Mouse (Mus musculus) layer of hippocampus, adult 9-10 months (tissue): ENCODE measurements around the gene Ctsw.

ENCODE experiments used
- DNase-seq: peaks from one replicate; pipeline ENCODE4 v3.0.0; 2022; ENCODE audit warnings: low spot score

The Ctsw gene

GRCm38 (mm10) chr19:5431911-5432464, 36.3 kb downstream of the Ctsw start:
- DNase-seq, result no peak

DNA sequence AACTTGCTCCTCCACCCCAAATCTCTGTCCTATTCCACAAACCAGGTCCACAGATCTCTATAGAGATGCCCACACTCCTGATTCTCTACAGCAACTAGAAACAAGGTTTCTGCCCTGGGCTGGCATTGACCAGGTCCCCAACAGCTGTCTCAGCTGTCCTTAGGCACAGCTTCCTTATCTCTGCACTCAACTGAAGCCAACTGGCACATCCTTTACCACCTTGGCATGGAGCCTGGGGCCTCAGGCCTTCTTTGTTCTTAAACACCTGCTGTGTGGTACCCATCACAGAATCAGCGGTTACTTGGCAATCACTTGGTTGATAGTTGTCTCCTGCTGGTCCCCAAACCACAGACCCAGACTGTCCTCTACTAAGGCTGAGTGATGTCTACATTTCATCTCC, 37.9 kb downstream of the Ctsw start:
- DNase-seq, result no peak

DNA sequence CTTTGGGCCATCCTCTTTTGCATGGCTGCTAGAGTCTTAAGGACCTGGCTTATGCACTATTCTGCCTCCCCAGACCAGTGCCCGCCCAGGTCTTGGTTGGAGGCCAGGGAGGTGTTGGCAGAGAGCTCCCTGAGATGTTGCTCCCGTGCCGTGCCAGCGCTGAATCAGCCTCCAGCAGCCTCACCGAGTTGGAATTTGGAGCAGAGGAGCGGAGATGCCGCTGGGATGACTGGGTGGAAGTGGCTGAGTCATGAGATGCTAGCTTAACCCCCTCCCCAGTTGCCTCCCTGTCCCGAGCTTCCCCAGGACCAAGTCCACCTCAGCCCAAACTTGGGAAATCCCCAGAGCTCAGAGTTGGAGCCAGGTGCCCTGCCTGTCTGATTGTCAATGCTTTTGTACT, 38.5 kb downstream of the Ctsw start:
- no peak for DNase-seq

DNA sequence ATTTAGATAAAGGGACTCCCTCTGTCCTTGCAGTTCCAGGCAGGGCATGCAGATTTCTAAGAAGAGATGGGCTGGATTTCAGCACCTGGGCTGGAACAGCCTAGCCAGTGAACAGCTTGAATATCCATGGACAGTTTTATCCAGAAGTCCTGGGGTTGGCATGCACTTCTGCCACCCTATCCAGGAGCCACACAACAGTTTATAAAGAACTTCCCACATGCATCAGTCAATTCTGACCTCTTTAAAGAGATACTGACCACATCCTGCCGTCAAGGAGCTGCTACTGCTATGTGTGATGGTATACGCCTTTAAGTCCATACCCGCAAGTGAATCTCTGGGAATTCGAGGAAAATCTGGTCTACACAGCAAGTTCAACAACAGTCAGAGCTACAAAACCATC, 39.1 kb downstream of the Ctsw start:
- DNase-seq, result no peak

DNA sequence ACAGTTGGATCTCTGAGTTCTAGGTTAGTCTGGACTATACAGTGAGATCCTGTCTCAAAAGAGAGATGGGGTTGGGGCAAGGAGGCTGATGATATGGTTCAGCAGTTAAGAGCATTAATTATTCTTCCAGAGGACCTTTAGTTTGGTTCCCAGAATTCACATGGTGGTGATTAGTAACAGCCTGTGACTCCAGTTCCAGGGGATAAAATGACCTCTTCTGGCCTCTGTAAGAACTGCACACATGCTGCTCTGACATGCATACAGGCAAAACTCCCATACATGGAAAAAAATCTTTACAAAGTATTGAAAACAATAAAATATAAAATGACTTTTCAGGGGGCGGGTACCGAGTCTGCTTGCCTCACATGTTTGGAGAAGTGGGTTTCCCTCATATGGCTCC, 40.2 kb downstream of the Ctsw start:
- DNase-seq, result no peak

DNA sequence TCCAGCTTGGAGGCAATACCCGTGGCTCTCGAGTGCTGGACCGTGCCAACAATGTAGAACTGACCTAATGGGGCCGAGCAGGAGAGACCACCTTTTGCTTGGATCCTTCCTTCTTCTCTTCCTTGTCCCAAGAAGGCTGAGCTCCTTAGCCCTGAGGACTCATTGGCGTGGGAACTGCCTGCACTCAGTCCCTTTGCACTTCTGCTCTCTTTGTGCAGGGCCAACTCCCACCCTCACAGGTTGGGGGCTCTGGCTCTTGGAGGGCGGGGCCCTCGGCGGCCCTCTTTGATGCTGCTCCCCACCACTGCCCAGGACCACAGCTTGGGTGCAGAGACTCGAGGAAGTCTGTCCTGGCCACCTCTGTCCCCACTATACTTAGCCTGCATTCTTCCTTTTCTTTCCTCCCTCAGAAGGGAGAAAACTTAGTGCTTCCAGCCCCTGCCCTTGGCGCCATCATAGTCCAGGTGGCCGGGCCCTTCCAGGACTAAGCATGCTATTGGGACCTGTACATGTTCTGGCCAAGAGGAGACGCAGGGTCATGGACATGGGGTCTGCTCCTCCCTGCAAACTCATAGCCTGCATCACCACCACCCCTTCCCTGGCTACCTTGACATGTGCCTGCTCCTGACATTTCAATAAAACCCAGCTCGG, 41.5 kb downstream of the Ctsw start:
- DNase-seq, result no peak

GRCm38 (mm10) chr19:5425906-5426565, 42.3 kb downstream of the Ctsw start:
- DNase-seq, result no peak

DNA sequence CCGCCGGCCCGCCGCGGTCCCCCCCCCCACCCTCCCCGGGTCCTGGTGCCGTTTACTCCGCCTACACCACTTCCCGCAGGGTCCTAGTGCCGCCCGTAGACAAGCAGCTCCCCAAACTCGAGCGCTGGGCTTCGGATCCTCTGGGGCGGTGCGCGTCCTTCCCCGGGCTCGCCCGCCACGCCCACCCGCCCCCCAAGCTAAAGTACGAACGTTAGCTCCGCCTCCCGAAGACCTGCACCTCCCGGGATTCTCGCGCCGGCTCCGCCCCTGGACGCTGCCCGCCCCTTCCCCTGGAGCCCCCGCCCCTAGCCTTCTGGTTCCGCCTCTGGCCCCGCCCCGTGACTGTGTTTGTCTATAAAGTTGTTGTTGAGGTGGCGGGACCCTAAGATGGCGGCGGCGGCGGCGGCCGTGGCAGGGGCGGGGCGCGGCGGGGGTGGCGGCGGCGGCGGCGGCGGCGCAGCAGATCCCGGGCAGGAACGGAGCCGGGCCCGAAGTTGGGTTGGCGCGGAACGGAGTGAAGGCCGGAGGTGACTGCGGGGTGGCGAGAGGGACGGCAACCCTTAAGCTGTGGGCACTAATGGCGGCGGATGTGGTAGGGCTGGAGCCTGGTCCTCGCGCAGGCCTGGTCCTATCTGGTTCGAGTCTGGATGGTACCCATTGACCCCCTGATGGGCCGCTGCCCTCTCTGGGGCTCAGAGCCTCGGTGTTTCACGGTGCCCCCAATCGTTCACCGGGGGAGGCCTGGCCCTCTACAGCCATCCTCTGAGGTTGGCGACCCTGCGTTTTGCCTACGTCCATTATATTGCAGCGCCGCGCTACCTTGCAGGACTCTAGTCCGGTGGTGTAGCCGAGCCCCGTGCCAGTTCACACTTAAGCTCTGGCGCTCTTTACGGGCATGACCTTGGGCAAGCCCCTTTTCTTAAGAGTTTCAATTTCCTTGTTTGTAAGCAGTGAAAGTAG, 43.2 kb downstream of the Ctsw start, which contains the start of the genes Drap1 and AI837181:
TSS of gene Drap1 (minus strand) at position 198 of the 960 bp plus-strand sequence.
TSS of gene AI837181 (plus strand) at position 363 of the 960 bp plus-strand sequence.
- DNase-seq, result peak; percentile 68

GRCm38 (mm10) chr19:5424092-5424781, 44.1 kb downstream of the Ctsw start:
- no peak for DNase-seq

GRCm38 (mm10) chr19:5423561-5423960, 44.7 kb downstream of the Ctsw start:
- no peak for DNase-seq

DNA sequence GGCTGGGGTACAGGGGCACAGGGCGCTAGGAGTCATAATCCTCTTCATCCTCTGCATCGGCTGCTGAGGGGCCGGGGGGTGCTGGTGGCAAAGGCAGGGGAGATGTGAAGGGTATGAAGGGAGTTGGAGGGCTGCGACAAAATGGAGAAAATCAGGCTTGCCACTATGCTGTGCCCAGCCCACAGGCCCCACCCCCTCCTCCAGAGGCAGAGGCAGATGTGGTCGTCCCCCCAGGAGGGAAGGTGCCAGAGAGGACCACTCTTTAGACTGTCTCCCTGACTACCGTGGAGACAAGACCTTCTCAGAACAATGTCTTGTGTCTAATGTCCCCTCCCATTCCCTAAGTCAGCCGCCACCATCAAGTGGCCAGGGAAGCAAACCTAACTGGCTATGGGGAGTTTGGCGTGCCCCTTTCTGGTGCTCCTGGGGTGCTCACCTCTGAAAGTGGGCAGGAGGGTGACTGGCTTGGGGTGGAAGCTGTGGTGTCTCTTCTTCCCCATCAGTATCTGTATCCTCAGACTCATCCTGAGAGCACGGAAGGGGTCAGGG, 45.3 kb downstream of the Ctsw start:
- no peak for DNase-seq

GRCm38 (mm10) chr19:5422267-5422666, 46.0 kb downstream of the Ctsw start:
- DNase-seq, result no peak

DNA sequence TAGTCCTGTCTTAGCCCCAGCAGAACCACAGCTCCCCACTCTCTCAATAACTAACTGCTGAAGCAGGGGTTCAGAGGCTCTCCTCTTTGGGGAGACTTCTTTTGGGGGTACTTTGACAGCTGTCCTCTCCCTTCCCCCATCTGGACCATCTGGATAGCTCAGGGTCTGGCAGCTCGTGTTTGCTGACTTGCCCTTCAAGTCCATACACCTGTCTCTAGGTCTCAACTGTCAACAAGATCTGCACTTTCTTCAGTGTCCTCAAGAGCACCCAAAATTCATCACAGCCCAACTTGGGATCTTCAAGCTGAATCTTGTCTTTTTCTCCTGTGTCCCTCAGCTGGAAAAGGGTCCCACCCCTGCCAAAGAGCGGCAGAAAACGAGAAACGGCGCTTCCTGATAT, 46.5 kb downstream of the Ctsw start:
- DNase-seq, result no peak

DNA sequence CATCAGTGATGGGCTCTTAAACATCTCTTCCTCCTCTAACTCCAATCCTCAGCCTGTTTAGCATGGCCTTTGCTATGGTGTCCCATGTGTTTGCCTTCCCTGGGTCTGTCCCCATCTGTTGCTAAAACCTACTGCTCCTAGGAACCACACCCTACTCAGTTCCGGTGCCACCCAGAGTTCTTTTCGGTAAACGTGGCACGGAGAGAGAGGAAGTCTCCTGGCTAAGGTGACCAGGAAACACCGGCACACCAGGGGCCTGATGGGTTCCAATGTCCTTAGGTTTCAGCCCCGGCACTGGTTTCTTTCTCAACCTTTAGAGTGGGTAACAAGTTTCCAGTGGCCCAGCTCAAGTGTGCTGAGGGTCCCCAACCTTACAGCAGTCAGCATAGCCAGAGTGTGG, 47.7 kb downstream of the Ctsw start:
- DNase-seq, result no peak

DNA sequence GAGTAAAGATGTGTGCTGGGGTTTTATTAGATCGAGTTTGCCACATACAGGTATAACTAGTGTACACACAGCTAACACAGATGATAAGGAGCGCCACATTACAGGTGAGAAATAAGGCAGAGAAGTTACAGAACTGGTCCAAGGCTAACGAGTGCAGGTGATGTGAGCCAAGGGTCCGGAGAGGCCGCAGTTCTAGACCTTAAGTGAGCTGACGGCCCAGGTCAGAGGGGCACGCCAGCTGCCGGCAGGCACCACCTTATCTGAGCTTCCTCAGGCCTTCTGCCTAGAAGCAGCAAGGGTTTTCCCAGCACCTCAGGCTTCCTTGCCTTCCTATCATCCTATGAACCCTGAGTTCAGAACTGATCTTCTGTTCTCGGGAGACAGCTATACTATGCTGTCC, 48.7 kb downstream of the Ctsw start:
- DNase-seq, result no peak

DNA sequence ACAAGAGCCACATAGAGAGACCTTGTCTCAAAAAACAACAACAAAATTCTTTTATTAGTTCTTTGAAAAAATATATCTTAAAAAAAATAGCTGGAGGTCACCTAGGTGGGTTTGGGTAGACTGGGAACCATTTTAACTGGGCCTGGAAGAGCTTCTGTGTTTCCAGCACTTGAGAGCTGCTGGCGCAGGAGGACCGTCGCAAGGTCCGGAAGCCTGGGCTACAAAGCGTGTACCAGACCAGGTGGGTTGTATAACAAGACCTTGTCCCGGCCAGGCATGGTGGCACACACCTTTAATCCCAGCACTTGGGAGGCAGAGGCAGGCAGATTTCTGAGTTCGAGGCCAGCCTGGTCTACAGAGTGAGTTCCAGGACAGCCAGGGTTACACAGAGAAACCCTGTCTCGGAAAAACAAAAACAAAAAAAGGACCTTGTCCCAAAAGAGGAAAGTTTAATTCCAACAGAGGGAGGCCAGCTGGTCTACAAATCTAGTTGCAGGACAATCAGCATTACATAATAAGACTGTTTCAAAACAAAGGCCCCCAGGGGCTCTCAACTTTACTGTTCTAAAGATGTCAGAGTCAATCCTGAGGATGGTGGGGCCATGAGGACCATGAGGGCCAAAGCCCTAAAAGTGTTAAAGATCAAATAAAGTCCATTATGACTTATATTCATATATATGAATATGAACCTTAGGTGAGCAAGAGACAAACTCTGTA, 49.4 kb downstream of the Ctsw start:
- DNase-seq, result no peak
